In genomic region chr1:74295456-74296171, GRCm38 (mm10) we compare ENCODE assay signal across 8 mouse cellular contexts. TPM values are rescaled to one million over a fixed set of nuclear protein-coding genes. Genes with fewer than 3 reads are reported as not detected.
DNase-seq lines count a peak whose midpoint lies in the region; ATAC-seq and TF ChIP-seq lines count a peak whose summit lies in the region.

No protein-coding gene starts in this region.

- WGBS in forebrain, postnatal 0 days, result 14% methylated on average over 9 of the region's 9 CpGs
- WGBS in neural tube, embryonic 14.5 days, result 16% methylated on average over 9 of the region's 9 CpGs

- ATAC-seq in forebrain, postnatal 0 days, result peak; percentile 94
- peak; percentile 88 for ATAC-seq in neural tube, embryonic 14.5 days (ENCODE audit: low read depth)

- no peaks in the 10 kb centered on the region for H3K9me3 ChIP-seq in forebrain, postnatal 0 days (ENCODE audit: low read length)
- H3K9me3 ChIP-seq in neural tube, embryonic 14.5 days (ENCODE audit: control insufficient read depth, low read length), result no peaks in the 10 kb centered on the region

- no peak overlapping the region for H3K4me2 ChIP-seq in forebrain, postnatal 0 days (ENCODE audit: low read depth)
- H3K4me2 ChIP-seq in neural tube, embryonic 14.5 days (ENCODE audit: low read depth, low read length), result peak overlapping the region; percentile 22; the same call in 1 of the 2 replicates

- DNase-seq in MEL-GATA-1-ER (ENCODE audit: extremely low read depth, low read depth), result peak; percentile 61
- DNase-seq in cerebellum, adult 9-10 months, result peak; percentile 89
- peak; percentile 73 for DNase-seq in forebrain, postnatal 0 days
- peak; percentile 90 to 93 for DNase-seq in heart, postnatal 36 days
- DNase-seq in layer of hippocampus, adult 2 months (ENCODE audit: low spot score in 2 of 2), result peak; percentile 79 to 93
- DNase-seq in lung, adult 18-20 months, result peak; percentile 96 to 98
- DNase-seq in testis, postnatal 10 days (ENCODE audit: low spot score), result peak; percentile 86

- no peaks in the 10 kb centered on the region for H3K4me1 ChIP-seq in forebrain, postnatal 0 days (ENCODE audit: insufficient read depth)
- H3K4me1 ChIP-seq in neural tube, embryonic 14.5 days (ENCODE audit: control insufficient read depth, insufficient read depth, low read length), result peaks cover 10% of the 10 kb centered on the region; the same call in 1 of the 2 replicates

- intact Hi-C loops in heart, postnatal 36 days (cut with DNase I), result no loop called here

- peaks cover 15% of the 10 kb centered on the region; the same call in 1 of the 2 replicates for H3K36me3 ChIP-seq in forebrain, postnatal 0 days (ENCODE audit: insufficient read depth)
- H3K36me3 ChIP-seq in neural tube, embryonic 14.5 days (ENCODE audit: control insufficient read depth, insufficient read depth, low read length), result peaks cover 3% of the 10 kb centered on the region; the same call in 1 of the 2 replicates

- no peaks in the 10 kb centered on the region for H3K27me3 ChIP-seq in forebrain, postnatal 0 days (ENCODE audit: insufficient read depth, low read length)
- H3K27me3 ChIP-seq in neural tube, embryonic 14.5 days (ENCODE audit: control insufficient read depth, insufficient read depth, low read length), result no peaks in the 10 kb centered on the region

- TF ChIP-seq CTCF in forebrain, postnatal 0 days (IDR thresholded peaks at IDR 0.05; ENCODE audit: low read depth), result no peak
- TF ChIP-seq CTCF in layer of hippocampus, adult 2 months (conservative IDR thresholded peaks at IDR 0.05), result no peak

- H3K9ac ChIP-seq in forebrain, postnatal 0 days, result peak overlapping the region; percentile 10; the same call in 1 of the 2 replicates
- H3K9ac ChIP-seq in neural tube, embryonic 14.5 days (replicated peaks; ENCODE audit: low read depth, low read length), result 0 out of 2 replicates have a peak overlapping the region, but pooled peaks have one; percentile 21

- H3K4me3 ChIP-seq in forebrain, postnatal 0 days (ENCODE audit: low read depth, low read length), result no peak overlapping the region
- H3K4me3 ChIP-seq in layer of hippocampus, adult 2 months, result peak overlapping the region; percentile 28
- H3K4me3 ChIP-seq in neural tube, embryonic 14.5 days (ENCODE audit: low read depth, low read length), result no peak overlapping the region

- peak overlapping the region; percentile 72 for H3K27ac ChIP-seq in forebrain, postnatal 0 days (ENCODE audit: low read depth, low read length)
- H3K27ac ChIP-seq in layer of hippocampus, adult 2 months, result peak overlapping the region; percentile 95
- H3K27ac ChIP-seq in neural tube, embryonic 14.5 days (ENCODE audit: low read depth, low read length), result peak overlapping the region; percentile 82

RNA-seq across cellular contexts. Expression of gene Tmbim1, which starts 9.8 kb away (rescaled TPM):
- total RNA-seq in forebrain, postnatal 0 days (2014; rRNA removed), result 5.8 and 7.9 TPM in 2 replicates
- polyA plus RNA-seq in forebrain, postnatal 0 days (2015; fragmentation: Nextera tagmentation; extraction: Ambion mirVana), result 6.1 and 7.9 TPM in 2 replicates
- total RNA-seq in heart, postnatal 36 days (2021), result 10 to 100 TPM; 45.8 to 50.5 TPM
- 10 to 100 TPM; 23.3 to 23.9 TPM for total RNA-seq in layer of hippocampus, adult 2 months (2021)
- polyA plus RNA-seq in neural tube, embryonic 14.5 days (2014; fragmentation: Nextera tagmentation; extraction: Ambion mirVana), result 7.3 and 7.5 TPM in 2 replicates

RNA-seq across cellular contexts. Expression of gene Pnkd, which starts 10.9 kb away (rescaled TPM):
- total RNA-seq in forebrain, postnatal 0 days (2014; rRNA removed), result 57.5 and 64.5 TPM in 2 replicates
- 112 and 128 TPM in 2 replicates for polyA plus RNA-seq in forebrain, postnatal 0 days (2015; fragmentation: Nextera tagmentation; extraction: Ambion mirVana)
- 100 to 1,000 TPM; 145 to 159 TPM for total RNA-seq in heart, postnatal 36 days (2021)
- 100 to 1,000 TPM; 171 to 185 TPM for total RNA-seq in layer of hippocampus, adult 2 months (2021)
- 137 and 145 TPM in 2 replicates for polyA plus RNA-seq in neural tube, embryonic 14.5 days (2014; fragmentation: Nextera tagmentation; extraction: Ambion mirVana)

RNA-seq across cellular contexts. Expression of gene Aamp, which starts 11.1 kb away (rescaled TPM):
- total RNA-seq in forebrain, postnatal 0 days (2014; rRNA removed), result 160 and 179 TPM in 2 replicates
- 211 and 215 TPM in 2 replicates for polyA plus RNA-seq in forebrain, postnatal 0 days (2015; fragmentation: Nextera tagmentation; extraction: Ambion mirVana)
- 100 to 1,000 TPM; 102 to 104 TPM for total RNA-seq in heart, postnatal 36 days (2021)
- total RNA-seq in layer of hippocampus, adult 2 months (2021), result 100 to 1,000 TPM; 153 to 155 TPM
- 188 and 204 TPM in 2 replicates for polyA plus RNA-seq in neural tube, embryonic 14.5 days (2014; fragmentation: Nextera tagmentation; extraction: Ambion mirVana)

RNA-seq across cellular contexts. Expression of gene Gpbar1, which starts 17.3 kb away (rescaled TPM):
- not detected in 2 replicates for total RNA-seq in forebrain, postnatal 0 days (2014; rRNA removed)
- polyA plus RNA-seq in forebrain, postnatal 0 days (2015; fragmentation: Nextera tagmentation; extraction: Ambion mirVana), result 0.21 TPM in 1 of 2 replicates, not detected in the other
- not detected for total RNA-seq in heart, postnatal 36 days (2021)
- not detected for total RNA-seq in layer of hippocampus, adult 2 months (2021)
- not detected in 2 replicates for polyA plus RNA-seq in neural tube, embryonic 14.5 days (2014; fragmentation: Nextera tagmentation; extraction: Ambion mirVana)

RNA-seq across cellular contexts. Expression of gene Arpc2, which starts 59.7 kb away (rescaled TPM):
- 241 and 268 TPM in 2 replicates for total RNA-seq in forebrain, postnatal 0 days (2014; rRNA removed)
- 541 and 596 TPM in 2 replicates for polyA plus RNA-seq in forebrain, postnatal 0 days (2015; fragmentation: Nextera tagmentation; extraction: Ambion mirVana)
- total RNA-seq in heart, postnatal 36 days (2021), result 100 to 1,000 TPM; 135 to 140 TPM
- 100 to 1,000 TPM; 393 to 396 TPM for total RNA-seq in layer of hippocampus, adult 2 months (2021)
- polyA plus RNA-seq in neural tube, embryonic 14.5 days (2014; fragmentation: Nextera tagmentation; extraction: Ambion mirVana), result 294 and 316 TPM in 2 replicates
